Mouse (Mus musculus): ENCODE data around the gene Plekhg6. TPM values are rescaled to one million over a fixed set of nuclear protein-coding genes. Genes with fewer than 3 reads are reported as not detected.

Gene Plekhg6
- polyA plus RNA-seq (2014; fragmentation: Illumina TruSeq; extraction: RNeasy Lipid Tissue Mini Kit (QIAGEN cat#74804)): not detected

GRCm38 (mm10) chr6:125380372-125381360 lies at the start of gene Plekhg6:
Gene Plekhg6, minus strand, starts transcription at chr6:125380793.

GRCm38 (mm10) chr6:125348721-125349574 lies 31.6 kb downstream of the Plekhg6 start, which contains the start of gene Tnfrsf1a:
Gene Tnfrsf1a, plus strand, starts transcription at chr6:125349362.

GRCm38 (mm10) chr6:125320323-125320722 lies 60.3 kb downstream of the Plekhg6 start, which contains the start of gene Scnn1a:
Gene Scnn1a, plus strand, starts transcription at chr6:125320659.

GRCm38 (mm10) chr6:125313546-125314230 lies 66.9 kb downstream of the Plekhg6 start, which contains the start of gene Ltbr:
Gene Ltbr, minus strand, starts transcription at chr6:125313885.

Other genes starting within 250 kb of the Plekhg6 start
- 1.2 TPM for gene Nop2, start 248.9 kb downstream of the Plekhg6 start, polyA plus RNA-seq (2014; fragmentation: Illumina TruSeq; extraction: RNeasy Lipid Tissue Mini Kit (QIAGEN cat#74804))
- gene Iffo1, start 235.6 kb downstream of the Plekhg6 start, polyA plus RNA-seq (2014; fragmentation: Illumina TruSeq; extraction: RNeasy Lipid Tissue Mini Kit (QIAGEN cat#74804)): 1.1 TPM
- gene Gapdh, start 214.3 kb downstream of the Plekhg6 start, polyA plus RNA-seq (2014; fragmentation: Illumina TruSeq; extraction: RNeasy Lipid Tissue Mini Kit (QIAGEN cat#74804)): 54.6 TPM
- 8.7 TPM for gene Ncapd2, start 189.1 kb downstream of the Plekhg6 start, polyA plus RNA-seq (2014; fragmentation: Illumina TruSeq; extraction: RNeasy Lipid Tissue Mini Kit (QIAGEN cat#74804))
- 83.0 TPM for gene Mrpl51, start 189.0 kb downstream of the Plekhg6 start, polyA plus RNA-seq (2014; fragmentation: Illumina TruSeq; extraction: RNeasy Lipid Tissue Mini Kit (QIAGEN cat#74804))
- gene Vamp1, start 165.2 kb downstream of the Plekhg6 start, polyA plus RNA-seq (2014; fragmentation: Illumina TruSeq; extraction: RNeasy Lipid Tissue Mini Kit (QIAGEN cat#74804)): 5.1 TPM
- gene Tapbpl, start 148.9 kb downstream of the Plekhg6 start, polyA plus RNA-seq (2014; fragmentation: Illumina TruSeq; extraction: RNeasy Lipid Tissue Mini Kit (QIAGEN cat#74804)): 3.6 TPM
- gene Cd27, start 143.8 kb downstream of the Plekhg6 start, polyA plus RNA-seq (2014; fragmentation: Illumina TruSeq; extraction: RNeasy Lipid Tissue Mini Kit (QIAGEN cat#74804)): not detected
- gene Tuba3a, start 94.8 kb downstream of the Plekhg6 start, polyA plus RNA-seq (2014; fragmentation: Illumina TruSeq; extraction: RNeasy Lipid Tissue Mini Kit (QIAGEN cat#74804)): not detected
- gene Ltbr, start 66.9 kb downstream of the Plekhg6 start, polyA plus RNA-seq (2014; fragmentation: Illumina TruSeq; extraction: RNeasy Lipid Tissue Mini Kit (QIAGEN cat#74804)): 0.71 TPM
- 0.20 TPM for gene Scnn1a, start 60.1 kb downstream of the Plekhg6 start, polyA plus RNA-seq (2014; fragmentation: Illumina TruSeq; extraction: RNeasy Lipid Tissue Mini Kit (QIAGEN cat#74804))
- gene Tnfrsf1a, start 31.4 kb downstream of the Plekhg6 start, polyA plus RNA-seq (2014; fragmentation: Illumina TruSeq; extraction: RNeasy Lipid Tissue Mini Kit (QIAGEN cat#74804)): 5.1 TPM
- 156 TPM for gene Cd9, start 114.0 kb upstream of the Plekhg6 start, polyA plus RNA-seq (2014; fragmentation: Illumina TruSeq; extraction: RNeasy Lipid Tissue Mini Kit (QIAGEN cat#74804))
- 0.74 TPM for gene Vwf, start 166.0 kb upstream of the Plekhg6 start, polyA plus RNA-seq (2014; fragmentation: Illumina TruSeq; extraction: RNeasy Lipid Tissue Mini Kit (QIAGEN cat#74804))

Measured in ovary, adult 10 weeks (tissue).